Mouse (Mus musculus): ENCODE results near the gene Prss41.
"Not testable (repeated sequence)": the region's sequence is repeated elsewhere in the genome, so short reads cannot be mapped to it uniquely, and the experiment has no call there.

The Prss41 gene

DNA sequence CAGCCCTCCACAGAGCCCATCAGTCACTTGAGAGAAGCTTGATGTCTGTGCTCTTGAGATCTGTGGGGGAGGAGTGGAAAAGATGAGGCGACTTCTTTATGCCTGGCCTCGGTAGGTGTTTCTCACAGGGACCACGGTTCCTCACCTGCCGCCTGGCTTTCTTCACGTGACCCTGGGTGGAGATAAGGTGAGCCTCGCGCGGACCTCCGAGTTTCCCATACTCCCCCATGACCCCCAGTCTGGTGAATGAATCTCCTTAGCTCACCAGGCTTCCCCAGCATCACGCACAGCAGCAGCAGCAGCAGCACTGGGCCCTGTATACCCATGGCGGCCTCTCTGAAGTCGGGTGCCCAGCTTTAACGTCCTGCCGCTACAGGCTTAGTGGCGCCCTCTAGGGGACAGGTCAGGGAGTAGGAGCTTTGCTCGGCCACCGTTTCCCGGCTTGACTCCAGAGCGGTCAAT, at the start of gene Prss41, which contains the start of gene Prss32:
Gene Prss41 (minus strand): TSS at position 361 of the 462 bp plus-strand sequence.
Gene Prss32 (plus strand): TSS at position 44 of the 462 bp plus-strand sequence.
- DNase-seq, result no peak

DNA sequence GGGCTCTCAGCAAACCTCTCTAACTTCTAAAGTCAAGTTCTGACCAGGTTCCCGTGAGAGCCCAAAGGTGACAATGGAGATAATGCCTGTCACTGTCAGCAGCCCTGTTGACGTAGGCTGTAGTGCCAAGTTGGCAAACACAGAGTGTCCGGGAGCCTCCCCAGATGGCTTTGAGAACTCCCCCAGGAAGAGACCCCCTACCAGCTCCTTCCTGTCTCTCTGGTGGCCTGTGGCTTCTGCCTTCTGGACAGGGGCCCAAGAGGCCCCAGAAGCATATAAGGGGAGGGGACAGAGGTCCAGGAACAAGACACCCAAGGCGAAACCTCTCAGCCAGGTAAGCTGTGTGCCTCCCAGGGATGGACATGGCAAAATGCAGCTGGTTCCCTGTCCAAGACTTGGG, 36.6 kb upstream of the Prss41 start, which contains the start of the genes Dcpp1 and Dcpp2:
Gene Dcpp1 (plus strand): TSS at position 301 of the 400 bp plus-strand sequence.
Gene Dcpp2 (plus strand): TSS at position 305 of the 400 bp plus-strand sequence.
- not testable (repeated sequence) for DNase-seq

DNA sequence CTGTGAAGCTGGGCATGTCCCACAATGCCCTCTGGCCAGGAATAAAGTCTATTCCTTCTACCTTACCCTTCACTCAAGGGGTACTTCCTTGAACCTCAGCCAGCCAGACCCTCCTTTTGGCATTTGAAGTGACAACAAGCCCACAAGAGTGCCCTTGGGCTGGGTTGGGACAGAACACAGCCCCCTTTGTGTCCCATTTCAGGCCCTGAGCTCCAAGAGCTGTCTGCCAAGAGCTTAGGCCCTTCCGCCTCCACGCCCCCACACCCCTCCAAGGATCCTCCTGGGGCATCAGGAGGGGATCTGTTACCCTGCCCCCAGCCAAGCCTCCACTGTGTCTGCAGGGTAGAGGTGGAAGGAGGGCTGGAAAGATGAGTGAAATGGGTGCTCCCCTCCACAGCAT, 33.2 kb upstream of the Prss41 start:
- peak; percentile 18 for DNase-seq

DNA sequence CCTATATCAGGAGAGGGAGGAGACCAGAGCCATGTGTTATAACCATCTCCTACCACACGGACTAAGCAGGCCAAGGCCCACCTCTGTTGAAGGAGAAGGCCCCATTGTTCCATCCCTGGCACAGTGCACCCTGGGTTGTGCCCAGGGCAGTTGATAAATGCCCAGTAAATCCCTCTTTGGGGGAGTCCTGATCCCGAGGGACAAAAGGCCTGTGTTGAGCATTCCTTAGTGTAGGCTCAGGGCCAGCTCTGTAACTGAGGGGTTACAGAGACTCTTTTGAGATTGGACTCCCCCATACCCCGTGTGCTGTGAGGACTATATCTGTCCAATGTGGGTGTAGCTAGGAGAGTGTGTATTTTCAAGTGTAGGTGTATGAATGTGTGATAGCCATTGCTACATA, 32.8 kb upstream of the Prss41 start:
- DNase-seq, result peak; percentile 64

DNA sequence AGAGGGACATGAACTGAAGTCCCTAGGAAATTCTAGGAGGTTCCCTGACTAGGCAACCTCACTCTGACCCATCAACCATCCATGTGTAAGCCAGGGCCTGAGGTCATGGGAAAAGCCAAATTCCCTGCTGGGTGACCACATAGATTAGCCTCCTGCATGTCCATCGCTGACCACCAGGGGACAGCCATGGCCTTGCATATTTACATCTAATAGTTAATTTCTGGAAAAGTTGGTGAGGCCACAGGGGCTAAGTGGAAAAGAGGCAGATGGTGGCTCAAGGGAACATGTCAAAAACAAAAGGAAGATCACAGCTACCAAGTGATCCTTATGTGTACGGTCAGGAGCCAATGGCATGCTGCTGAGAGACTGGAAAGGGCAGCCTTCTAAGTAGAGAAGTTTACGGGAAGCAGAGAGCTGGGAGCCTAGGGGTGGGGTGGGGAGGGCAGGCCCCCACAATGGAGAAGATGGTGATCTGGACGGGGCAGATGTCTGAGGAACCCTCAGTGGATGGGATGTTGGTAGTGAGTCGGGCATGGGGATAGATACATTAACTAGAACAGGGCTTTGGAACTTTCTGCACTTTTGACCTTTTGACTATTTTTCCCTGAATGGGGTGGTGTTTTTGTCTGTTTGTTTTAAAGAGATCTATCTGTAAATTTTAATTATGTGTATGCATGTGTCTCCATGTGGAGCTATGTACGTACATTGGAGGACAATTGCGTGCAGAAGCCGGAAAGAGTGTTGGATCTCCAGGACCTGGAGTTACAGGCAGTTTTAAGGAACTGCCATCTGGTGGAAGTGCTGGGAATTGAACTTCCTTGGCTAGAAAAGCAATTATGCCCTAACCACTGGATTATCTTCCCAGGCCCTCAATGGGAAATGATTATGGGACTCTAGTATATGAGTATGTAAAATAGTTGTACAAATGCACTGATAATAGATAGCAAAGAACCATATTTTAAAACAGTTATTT, 30.2 kb upstream of the Prss41 start:
- peak; percentile 15 for DNase-seq

DNA sequence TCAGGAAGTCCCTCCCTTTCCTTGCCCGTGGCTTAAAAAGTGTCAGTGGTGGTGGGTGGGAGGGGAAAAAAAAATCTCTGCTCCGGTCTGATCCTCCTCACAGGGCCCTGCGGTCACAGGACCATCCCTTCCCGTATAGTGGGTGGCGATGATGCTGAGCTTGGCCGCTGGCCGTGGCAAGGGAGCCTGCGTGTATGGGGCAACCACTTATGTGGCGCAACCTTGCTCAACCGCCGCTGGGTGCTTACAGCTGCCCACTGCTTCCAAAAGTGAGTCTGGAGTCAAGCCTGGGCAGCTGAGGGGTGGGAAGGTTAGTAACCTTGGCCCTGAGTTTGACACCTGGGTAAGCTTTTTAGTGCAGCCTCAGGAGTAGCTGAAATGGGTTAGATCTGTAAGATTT, 24.5 kb upstream of the Prss41 start:
- DNase-seq, result no peak

DNA sequence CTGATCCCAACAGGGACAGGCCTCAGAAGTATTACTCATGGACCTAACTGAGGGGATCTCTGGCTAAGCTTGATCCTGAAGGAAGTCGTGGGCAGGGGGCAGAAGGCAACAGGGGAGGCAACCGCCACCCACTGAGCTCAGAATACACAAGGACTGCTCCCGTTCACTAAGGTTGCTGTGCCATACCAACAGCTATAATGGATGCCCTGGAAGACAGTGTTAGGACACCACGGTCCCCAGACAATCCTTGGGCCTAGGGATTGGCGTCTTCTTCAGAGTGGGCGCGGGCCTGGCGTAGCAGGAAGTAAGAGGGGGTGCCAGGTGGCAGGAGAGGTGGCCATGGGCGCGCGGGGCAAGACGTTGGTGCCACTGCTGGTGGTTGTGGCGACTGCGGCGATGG, 23.8 kb upstream of the Prss41 start, which contains the start of gene Prss21:
Gene Prss21 (plus strand): TSS at position 301 of the 400 bp plus-strand sequence.
- DNase-seq, result no peak

DNA sequence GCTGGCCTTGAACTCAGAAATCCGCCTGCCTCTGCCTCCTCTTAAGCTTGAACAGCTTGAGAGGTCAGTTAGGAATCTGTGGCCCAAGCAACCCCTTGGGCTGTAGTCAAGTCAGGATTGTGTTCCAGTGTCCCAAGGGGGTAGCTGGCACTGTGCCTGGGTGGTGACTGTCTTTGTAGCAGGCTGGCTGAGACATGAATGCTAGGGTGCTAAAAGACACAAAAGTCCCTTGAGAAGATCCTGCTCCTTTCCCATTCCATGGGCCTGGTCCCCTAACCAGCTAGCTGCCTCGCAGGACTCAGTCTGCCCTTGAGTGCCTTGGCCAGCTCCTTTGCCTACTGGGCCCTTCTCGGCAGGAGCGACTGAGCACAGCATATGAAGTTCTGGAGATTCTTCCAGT, 19.0 kb upstream of the Prss41 start:
- no peak for DNase-seq

DNA sequence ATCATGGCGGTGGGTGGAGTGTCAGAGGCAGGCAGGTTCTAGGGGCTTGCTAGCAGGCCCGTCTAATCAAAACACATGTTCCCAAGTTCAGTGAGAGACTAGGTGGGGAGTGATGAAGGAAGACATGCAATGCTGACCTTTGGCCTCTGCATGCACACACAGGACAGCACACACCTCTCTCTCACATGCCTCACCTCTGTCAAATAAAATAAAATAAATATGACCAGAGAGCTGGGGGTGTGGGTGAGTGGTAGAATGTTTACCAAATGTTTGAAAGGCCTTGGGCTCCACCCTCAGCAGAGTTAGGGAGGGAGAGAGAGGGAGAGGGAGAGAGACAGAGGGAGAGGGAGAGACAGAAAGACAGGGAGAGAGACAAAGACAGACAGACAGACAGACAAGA, 13.9 kb upstream of the Prss41 start:
- no peak for DNase-seq

DNA sequence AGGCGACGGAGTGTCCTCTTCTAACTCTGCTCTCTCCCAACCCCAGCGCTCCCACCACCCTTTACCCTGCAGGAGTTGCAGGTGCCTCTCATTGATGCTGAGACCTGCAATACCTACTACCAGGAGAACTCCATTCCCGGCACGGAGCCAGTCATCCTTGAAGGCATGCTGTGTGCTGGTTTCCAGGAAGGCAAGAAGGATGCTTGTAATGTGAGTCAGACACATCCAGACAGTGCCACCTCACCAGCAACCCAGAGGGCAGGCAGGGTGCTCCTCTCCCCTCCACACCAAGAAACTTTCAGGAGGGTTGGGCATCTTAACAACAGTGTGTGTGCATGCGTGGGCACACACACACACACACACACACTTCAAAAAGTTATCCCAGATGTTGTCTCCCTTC, 13.2 kb upstream of the Prss41 start:
- DNase-seq, result no peak

DNA sequence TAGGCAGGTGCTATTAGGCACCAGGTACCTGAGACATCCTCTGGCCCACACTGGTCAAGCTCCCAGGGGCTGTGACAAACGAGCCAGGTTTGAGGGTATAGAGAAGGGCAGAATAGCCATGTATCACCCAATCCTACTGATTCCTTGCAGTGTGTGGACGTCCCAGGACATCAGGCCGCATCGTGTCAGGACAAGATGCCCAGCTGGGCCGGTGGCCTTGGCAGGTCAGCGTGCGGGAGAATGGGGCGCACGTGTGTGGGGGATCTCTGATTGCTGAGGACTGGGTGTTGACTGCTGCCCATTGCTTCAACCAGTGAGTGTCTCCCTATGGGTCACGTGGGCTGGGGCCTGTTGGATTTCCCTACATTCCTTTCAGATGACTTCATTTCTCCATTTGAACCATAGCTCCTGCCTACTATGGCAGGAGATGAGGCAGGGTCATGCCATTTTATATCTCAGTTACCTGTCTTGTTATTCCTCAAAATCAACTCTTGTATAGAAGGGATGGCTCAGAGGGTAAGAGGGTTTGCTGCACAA, 10.3 kb upstream of the Prss41 start:
- DNase-seq, result no peak

DNA sequence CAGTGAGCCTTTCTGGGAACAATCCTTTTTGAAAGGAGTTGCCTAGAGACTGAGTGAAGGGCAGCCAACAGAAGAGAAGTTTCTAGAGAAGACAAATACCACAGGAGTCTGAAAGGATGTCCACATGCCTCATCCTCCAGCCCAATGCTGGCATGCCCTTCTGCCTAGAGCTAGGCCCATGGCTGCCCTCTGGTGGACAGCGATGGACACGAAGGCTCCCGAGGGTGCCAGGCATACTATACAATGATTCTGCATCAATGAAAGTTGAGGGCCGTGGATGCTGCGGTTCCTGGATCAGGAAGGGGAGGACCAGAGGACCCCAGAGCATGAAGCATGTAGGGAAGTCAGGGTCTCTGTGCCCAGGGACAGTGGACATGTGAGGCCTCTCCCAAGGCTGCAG, 9.3 kb upstream of the Prss41 start:
- DNase-seq, result no peak

DNA sequence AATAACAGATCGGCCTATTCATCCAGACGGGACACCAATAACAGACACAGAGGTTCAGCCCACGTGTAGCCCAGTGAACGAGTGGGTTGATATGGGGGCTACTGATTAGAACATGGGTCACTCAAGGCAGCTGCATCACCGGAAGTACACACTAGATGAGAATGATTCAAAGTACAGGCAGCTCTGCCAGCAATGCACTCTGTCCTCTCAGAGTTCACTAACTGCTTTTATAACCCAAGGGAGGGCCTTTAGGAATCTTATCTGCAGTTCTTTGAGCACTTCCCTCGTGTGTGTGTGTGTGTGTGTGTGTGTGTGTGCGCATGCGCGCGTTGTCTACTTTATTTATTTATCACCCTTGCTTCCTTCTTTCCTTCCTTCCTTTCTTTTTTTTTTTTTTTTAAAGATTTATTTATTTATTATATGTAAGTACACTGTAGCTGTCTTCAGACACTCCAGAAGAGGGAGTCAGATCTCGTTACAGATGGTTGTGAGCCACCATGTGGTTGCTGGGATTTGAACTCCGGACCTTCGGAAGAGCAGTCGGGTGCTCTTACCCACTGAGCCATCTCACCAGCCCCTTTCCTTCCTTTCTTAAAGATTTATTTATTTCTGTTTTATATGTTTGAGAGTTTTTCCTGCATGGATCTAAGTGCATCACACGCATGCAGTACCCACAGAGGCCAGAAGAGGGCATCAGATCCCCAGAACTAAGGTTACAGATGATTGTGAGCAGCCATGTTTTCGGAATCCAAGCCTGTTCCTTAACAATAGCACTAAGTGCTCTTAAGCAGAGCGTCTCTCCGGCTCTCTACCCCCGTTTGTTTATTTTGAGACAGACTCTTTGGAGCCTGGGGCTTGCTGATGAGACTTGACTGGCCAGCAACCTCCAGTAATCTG, 7.1 kb upstream of the Prss41 start:
- DNase-seq, result no peak

DNA sequence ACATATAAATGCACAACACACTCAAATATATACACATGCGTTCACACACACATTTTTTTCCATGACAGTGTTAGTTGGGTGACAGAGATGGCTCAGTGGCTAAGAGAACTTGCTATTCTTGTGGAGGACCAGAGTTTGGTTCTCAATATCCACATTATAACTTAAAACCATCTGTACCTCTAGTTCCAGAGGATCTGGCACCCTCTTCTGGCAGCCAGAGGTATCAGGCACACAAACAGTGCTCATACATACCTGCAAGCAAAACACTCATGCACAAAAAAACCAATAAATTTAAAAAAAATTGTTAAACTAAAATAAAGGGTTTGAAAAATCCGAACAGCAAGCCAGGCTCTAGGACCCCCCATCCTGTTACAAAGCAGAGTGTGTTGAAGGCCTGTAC, 6.1 kb upstream of the Prss41 start:
- DNase-seq, result no peak

DNA sequence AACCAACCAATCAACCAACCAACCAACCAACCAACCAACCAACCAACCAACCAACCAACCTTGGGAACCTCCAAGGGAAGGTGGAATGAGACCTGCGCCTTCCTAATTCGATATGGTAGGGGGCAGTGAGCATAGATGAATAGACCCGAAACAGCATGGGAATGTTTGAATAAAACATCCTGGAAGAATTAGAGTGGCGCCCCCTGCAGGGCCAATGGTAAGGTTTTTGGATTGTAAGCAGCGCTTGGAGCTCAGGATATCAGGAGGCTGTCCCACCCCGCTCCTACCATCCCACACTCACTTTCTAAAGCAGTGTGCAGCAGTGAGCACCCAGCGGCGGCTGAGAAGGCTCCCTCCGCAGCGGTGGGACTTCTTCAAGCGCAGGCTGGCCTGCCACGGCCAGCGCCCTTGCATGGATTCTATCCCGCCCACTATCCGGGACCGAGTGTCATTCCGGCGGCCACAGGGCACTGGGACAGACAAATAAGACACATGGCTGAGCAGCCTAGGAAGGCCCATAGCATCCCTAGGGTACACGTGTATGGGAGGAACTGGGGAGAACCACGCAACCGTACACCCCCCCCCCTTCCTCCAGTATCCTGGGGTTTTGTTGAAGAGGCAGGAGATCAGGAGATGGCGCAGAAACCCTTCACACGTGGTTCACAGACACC, 696 bp downstream of the Prss41 start:
- no peak for DNase-seq

DNA sequence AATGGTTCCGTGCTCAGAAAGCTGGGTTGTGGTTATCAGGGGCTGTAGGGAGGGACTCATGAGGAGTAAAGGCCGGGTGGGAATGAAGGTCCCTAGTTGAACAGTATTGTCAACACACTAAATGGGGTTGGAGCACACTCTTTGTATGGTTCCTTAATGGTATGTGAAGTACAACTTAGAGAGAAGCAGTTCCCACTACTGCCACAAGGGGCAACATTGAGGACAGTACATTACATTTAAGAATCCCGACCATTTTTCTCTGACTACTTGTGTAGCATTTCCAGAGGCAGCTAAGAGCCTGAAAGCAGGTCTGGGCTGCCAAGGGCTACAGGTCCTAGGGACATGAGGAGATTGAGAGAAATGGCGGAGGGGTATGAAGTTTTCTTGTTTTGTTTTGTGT, 2.8 kb downstream of the Prss41 start:
- DNase-seq, result peak; percentile 48

DNA sequence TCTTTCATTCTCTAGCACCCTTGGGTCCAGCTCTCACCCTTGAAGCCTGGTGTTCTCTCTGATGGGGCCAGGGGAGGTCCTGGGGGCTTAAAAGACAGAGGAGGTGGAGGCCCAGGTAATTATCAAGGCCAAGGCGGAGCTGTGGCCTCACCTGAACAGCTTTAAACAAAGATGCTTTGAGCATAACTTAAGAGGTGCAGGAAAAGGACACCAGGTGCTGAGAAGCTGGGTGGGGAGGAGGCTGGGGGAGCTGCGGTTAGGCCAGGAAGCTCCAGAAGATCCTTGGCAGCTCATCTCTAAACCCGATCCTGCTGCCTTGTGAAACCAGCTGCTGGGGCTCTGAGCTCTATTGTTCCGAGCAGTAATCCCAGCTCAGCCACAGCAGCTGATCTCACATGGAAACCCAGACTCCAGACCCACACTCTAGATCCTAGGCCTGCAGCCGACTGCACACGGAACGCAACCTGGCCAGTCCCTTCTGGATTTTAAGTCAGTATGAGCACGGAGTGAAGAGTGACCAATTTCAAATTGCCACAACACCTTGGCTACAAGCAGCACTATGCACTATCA, 7.9 kb downstream of the Prss41 start, which contains the start of gene Prss33:
Gene Prss33 (minus strand): TSS at position 51 of the 570 bp plus-strand sequence.
- no peak for DNase-seq

DNA sequence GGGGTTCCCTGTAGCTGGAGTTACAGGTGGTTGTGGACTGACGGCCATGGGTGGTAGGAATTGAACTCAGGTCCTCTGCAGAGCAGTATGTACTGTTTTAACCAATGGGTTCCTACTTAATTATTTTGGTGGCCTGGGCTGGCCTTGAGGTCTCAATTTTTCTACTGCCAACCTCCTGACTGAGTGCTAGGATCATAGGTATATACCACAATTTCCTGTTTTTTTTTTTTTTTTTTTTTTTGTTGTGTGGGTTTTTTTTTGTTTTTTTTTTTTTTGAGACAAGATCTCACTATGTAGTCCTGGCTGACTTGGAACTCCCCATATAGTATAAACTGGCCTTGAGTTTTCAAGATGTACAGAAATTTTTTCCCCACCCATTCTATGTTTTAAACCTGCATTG, 12.8 kb downstream of the Prss41 start:
- no peak for DNase-seq

DNA sequence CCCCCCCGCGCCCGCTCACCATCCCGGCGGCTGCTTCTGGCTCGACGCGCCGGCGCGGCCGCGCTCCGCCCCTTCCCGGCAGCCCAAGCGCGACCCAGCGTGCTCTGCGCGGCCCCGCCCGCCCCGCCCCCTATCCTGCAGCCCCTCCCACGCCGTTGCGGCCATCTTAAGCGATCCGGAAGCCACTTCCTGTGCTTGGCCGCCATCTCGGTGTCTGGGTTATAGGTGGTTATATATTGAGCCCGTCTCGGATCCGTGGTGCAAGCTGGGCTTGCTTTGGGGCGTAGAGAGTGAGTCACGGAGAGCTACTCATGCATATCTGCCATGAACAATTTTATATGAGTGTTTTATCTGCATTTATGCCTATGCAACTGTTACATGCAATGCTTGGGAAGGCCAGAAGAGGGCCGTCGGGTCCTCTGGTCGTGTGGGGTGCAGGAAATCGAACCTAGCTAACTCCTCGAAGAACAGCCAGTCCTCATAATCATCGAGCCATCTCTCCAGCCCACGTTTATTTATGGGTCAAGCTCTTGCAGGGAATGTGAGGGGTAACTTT, 14.8 kb downstream of the Prss41 start, which contains the start of gene Elob:
Gene Elob (minus strand): TSS at position 73 of the 556 bp plus-strand sequence.
- DNase-seq, result peak; percentile 92

DNA sequence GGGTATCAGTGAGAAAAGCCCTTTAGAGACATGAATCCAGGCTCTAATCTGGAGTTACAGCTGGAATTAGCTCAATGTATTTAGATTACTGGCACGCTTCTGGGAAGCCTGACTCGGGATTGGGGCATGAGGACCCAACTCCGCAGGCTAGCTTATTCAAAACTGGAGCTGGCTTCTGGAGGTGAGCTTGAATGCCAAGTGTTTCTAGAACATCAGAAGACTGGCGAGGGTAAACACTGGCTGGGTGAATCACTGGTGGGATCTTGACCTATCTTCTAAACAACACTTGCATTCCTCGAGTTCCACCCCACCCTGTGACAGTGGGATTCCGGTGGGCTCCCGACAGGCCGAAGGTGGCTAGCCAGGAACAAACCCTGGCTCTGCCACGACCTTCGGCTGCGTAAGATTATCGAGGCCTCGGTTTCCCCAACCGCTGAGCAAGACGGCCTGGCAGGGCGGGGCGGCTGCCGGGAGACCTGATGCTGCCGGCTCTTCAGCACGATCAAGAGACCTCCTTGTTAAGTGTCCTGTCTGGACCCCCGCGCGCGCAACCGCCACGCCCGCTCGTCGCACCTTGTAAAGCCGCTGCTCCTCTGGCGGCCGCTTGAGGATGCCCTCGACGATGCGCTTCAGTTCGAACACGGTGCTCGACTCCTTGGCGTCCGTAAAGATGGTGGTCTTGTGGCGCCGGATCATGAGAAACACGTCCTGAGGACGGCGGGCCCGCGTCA, 15.5 kb downstream of the Prss41 start:
- DNase-seq, result peak; percentile 51

DNA sequence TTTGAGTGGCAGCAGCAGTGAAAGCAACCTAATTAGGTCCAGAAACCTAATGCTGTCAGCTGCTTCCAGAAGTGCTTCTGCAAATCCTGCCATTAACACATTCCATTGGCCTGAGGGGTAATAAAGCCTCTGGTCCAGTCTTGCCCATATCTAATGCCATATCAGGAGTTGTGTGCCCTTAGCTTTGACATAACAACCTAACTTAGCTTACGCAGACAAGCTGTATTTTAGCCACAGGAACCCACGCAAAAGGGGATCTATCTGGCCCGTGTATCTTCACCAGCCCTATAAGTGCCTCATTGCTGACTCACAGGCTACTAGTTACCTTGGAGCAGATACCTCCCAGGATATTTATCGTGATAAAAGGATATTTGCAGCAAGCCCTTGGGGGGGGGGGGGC, 18.4 kb downstream of the Prss41 start:
- no peak for DNase-seq
